Mouse (Mus musculus) brain, embryonic 14.5 days (tissue): ENCODE measurements around the gene Gpc6. TPM values are rescaled to one million over a fixed set of nuclear protein-coding genes. Genes with fewer than 3 reads are reported as not detected.

ENCODE experiments used
- DNase-seq: peaks from one replicate; pipeline ENCODE4 v3.0.0-alpha.2; 2011; ENCODE audit warnings: low read depth
- CTCF ChIP-seq: fragments of 200-500 bp; IDR thresholded peaks from 2 replicates; pipeline ENCODE4 v1.5.1; 2012; ENCODE audit warnings: inconsistent platforms, mild to moderate bottlenecking, moderate library complexity, borderline replicate concordance; ENCODE audit not compliant: insufficient read depth, insufficient read length; ENCODE audit errors: extremely low read depth
- POLR2A ChIP-seq: fragments of 200-500 bp; IDR thresholded peaks from 2 replicates; pipeline ENCODE4 v1.6.1; 2012; ENCODE audit warnings: mild to moderate bottlenecking, inconsistent platforms, borderline replicate concordance; ENCODE audit not compliant: poor library complexity, insufficient read depth, insufficient read length, severe bottlenecking; ENCODE audit errors: extremely low read depth
- polyA plus RNA-seq: library from polyadenylated mRNA; depleted of rRNA; stranded (reverse); fragments of >200 nt; gene quantifications from 2 replicates; pipeline ENCODE4 v1.2.3, GENCODE M21; 2012

Gpc6 gene
- polyA plus RNA-seq, 1 experiment: 10.7 TPM

GRCm38 (mm10) chr14:117634238-117634940 is 709.3 kb downstream of the Gpc6 start:
- TF ChIP-seq POLR2A (no peak), CTCF (no peak)
- DNase-seq: peak; percentile 23

GRCm38 (mm10) chr14:117641853-117642252 is 716.7 kb downstream of the Gpc6 start:
- TF ChIP-seq CTCF (no peak), POLR2A (no peak)

GRCm38 (mm10) chr14:117643069-117643468 is 718.0 kb downstream of the Gpc6 start:
- TF ChIP-seq CTCF (no peak), POLR2A (no peak)
- DNase-seq: no peak

More at GRCm38 (mm10) chr14:117641853-117642252, 716.7 kb downstream of the Gpc6 start:
- DNase-seq: no peak

GRCm38 (mm10) chr14:117648199-117648960 is 723.3 kb downstream of the Gpc6 start:
- DNase-seq: no peak
- TF ChIP-seq CTCF (no peak), POLR2A (no peak)

- DNase-seq: no peak
- no peak for TF ChIP-seq CTCF
- TF ChIP-seq POLR2A: no peak
Measured at GRCm38 (mm10) chr14:117650141-117650540, 725.0 kb downstream of the Gpc6 start.

- DNase-seq: no peak
- TF ChIP-seq CTCF: no peak
- no peak for TF ChIP-seq POLR2A
Measured at GRCm38 (mm10) chr14:117651271-117651670, 726.2 kb downstream of the Gpc6 start.

GRCm38 (mm10) chr14:117651938-117652337 is 726.8 kb downstream of the Gpc6 start:
- no peak for TF ChIP-seq CTCF
- no peak for TF ChIP-seq POLR2A
- DNase-seq: no peak

- peak; percentile 82 for DNase-seq
- TF ChIP-seq CTCF (no peak), POLR2A (no peak)
Measured at GRCm38 (mm10) chr14:117655382-117655781, 730.3 kb downstream of the Gpc6 start.

GRCm38 (mm10) chr14:117659198-117659761 is 734.2 kb downstream of the Gpc6 start:
- DNase-seq: no peak
- no peak for TF ChIP-seq POLR2A
- TF ChIP-seq CTCF: no peak

GRCm38 (mm10) chr14:117662261-117662660 is 737.1 kb downstream of the Gpc6 start:
- no peak for DNase-seq

GRCm38 (mm10) chr14:117664796-117665195 is 739.7 kb downstream of the Gpc6 start:
- peak; percentile 31 for DNase-seq
- TF ChIP-seq POLR2A: no peak
- TF ChIP-seq CTCF: no peak

More at GRCm38 (mm10) chr14:117662261-117662660, 737.1 kb downstream of the Gpc6 start:
- TF ChIP-seq POLR2A (no peak), CTCF (no peak)
